Mouse (Mus musculus): ENCODE results near the gene Fam193b. TPM values are rescaled to one million over a fixed set of nuclear protein-coding genes. Genes with fewer than 3 reads are reported as not detected.

Fam193b gene
- total RNA-seq, 4 experiments from 2014 or later = 47.1 to 102 (median 72.8) TPM

GRCm38 (mm10) chr13:55494883-55495621 lies 75.9 kb downstream of the Fam193b start:
- DNase-seq = no peak

GRCm38 (mm10) chr13:55494257-55494656 lies 76.7 kb downstream of the Fam193b start:
- no peak for DNase-seq

Small RNA genes within 50 kb of the gene (microRNA-seq; reads per million reads assigned to microRNA genes)
- 0.88 to 1.0 reads per million in 2 experiments for gene Mir6945

Other genes starting within 250 kb of the Fam193b start
- 100 to 1,000 TPM in 1 of 4 experiments, 10 to 100 TPM in 3; 62.0 to 102 (median 88.6) TPM for gene Rab24, start 249.2 kb downstream of the Fam193b start, total RNA-seq (2022)
- 1 to 10 TPM in 2 of 4 experiments, under 1 TPM in 2; 0.30 to 1.9 (median 1.1) TPM for gene Mxd3, start 241.3 kb downstream of the Fam193b start, total RNA-seq (2022)
- 100 to 1,000 TPM; 112 to 127 (median 118) TPM for gene Lman2, start 208.3 kb downstream of the Fam193b start, total RNA-seq (2022)
- 1 to 10 TPM in 1 of 4 experiments, under 1 TPM in 3; 0.45 to 1.8 (median 0.88) TPM for gene Rgs14, start 201.4 kb downstream of the Fam193b start, total RNA-seq (2022)
- not detected for gene Slc34a1, start 172.9 kb downstream of the Fam193b start, total RNA-seq (2022)
- not detected for gene Pfn3, start 155.9 kb downstream of the Fam193b start, total RNA-seq (2022)
- under 1 TPM in 3 of 4 experiments, not detected in 1; 0.17 to 0.71 (median 0.43) TPM for gene F12, start 144.3 kb downstream of the Fam193b start, total RNA-seq (2022)
- gene Grk6, start 126.0 kb downstream of the Fam193b start, total RNA-seq (2022) = 10 to 100 TPM; 36.0 to 55.3 (median 48.6) TPM
- gene Prr7, start 106.9 kb downstream of the Fam193b start, total RNA-seq (2022) = 1 to 10 TPM; 2.3 to 4.3 (median 3.7) TPM
- gene Dbn1, start 83.0 kb downstream of the Fam193b start, total RNA-seq (2022) = 10 to 100 TPM; 13.6 to 33.8 (median 24.0) TPM
- gene Pdlim7, start 57.4 kb downstream of the Fam193b start, total RNA-seq (2022) = 10 to 100 TPM; 10.9 to 23.8 (median 18.3) TPM
- 1 to 10 TPM; 4.0 to 7.2 (median 4.7) TPM for gene Dok3, start 41.8 kb downstream of the Fam193b start, total RNA-seq (2022)
- gene Ddx41, start 34.5 kb downstream of the Fam193b start, total RNA-seq (2022) = 10 to 100 TPM; 47.0 to 58.7 (median 52.7) TPM
- 100 to 1,000 TPM; 177 to 220 (median 189) TPM for gene Tmed9, start 2.6 kb upstream of the Fam193b start, total RNA-seq (2022)
- gene B4galt7, start 28.8 kb upstream of the Fam193b start, total RNA-seq (2022) = 10 to 100 TPM; 14.9 to 18.5 (median 16.5) TPM
- 10 to 100 TPM; 30.2 to 44.0 (median 35.5) TPM for gene Caml, start 51.9 kb upstream of the Fam193b start, total RNA-seq (2022)
- gene Ddx46, start 63.9 kb upstream of the Fam193b start, total RNA-seq (2022) = 10 to 100 TPM; 29.1 to 58.6 (median 48.5) TPM
- 10 to 100 TPM; 60.0 to 63.6 (median 61.4) TPM for gene B230219D22Rik, start 122.0 kb upstream of the Fam193b start, total RNA-seq (2022)
- gene Txndc15, start 143.5 kb upstream of the Fam193b start, total RNA-seq (2022) = 10 to 100 TPM; 77.7 to 92.8 (median 82.7) TPM
- 10 to 100 TPM; 69.2 to 80.6 (median 74.7) TPM for gene Pcbd2, start 156.2 kb upstream of the Fam193b start, total RNA-seq (2022)
- 1 to 10 TPM in 1 of 4 experiments, under 1 TPM in 3; 0.32 to 1.1 (median 0.39) TPM for gene Catsper3, start 213.4 kb upstream of the Fam193b start, total RNA-seq (2022)